Mouse (Mus musculus): ENCODE results near the gene Omt2b. TPM values are rescaled to one million over a fixed set of nuclear protein-coding genes. Genes with fewer than 3 reads are reported as not detected.
"Not testable (repeated sequence)": the region's sequence is repeated elsewhere in the genome, so short reads cannot be mapped to it uniquely, and the experiment has no call there.

Gene Omt2b
- total RNA-seq, 2 experiments from 2014 or later: not detected

DNA sequence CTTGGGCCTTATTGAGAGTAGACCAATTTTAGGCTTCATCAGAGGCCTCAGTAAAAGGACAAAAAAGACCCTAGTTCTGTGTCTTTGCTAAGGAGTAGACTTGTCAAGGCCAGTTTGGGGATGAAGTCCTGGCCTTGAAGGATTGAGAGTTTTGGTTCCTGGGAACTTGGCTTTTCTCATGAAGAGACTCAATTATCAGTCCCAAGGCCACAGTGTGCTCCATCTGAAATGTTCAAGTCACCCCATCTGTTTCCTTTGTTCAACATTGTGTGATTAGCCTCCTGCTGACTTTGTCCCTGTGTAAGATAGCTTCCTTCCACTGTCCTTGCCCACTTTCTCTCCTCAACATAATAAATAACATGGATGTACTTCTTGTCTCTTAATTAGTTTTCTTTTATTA, 22.6 kb downstream of the Omt2b start:
- intact Hi-C loops (cut with DNase I); DNase-seq: not testable (repeated sequence)

DNA sequence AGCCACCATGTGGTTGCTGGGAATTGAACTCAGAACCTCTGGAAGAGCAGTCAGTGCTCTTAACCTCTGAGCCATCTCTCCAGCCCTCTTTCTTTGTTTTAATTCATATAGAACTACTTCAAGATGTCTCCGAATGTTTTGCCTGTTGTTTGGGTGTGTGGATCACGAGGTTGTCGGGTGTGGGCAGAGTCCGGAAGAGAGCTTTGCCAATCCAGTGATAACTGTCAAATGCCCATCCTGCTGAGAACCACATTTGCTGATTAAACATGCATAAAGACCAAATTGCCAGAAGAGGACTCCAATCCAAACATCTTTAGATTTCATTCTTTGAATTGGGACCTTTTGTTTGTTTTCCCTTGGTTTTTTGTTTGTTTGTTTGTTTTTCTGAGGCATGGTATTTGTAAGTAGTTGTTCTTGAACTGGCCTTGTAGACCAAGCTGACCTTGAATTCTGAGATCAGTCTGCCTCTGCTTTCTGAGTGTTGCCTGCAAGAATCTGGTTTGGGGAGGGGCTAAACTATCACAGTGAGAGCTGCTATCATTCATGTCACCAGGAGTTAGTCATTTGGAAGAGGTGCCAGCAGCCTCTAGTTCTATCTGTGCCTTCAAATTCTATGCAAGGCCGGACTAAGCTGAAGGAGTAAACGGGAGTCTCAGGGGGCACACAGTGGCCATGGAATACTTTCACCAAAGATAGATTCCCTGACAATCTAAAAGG, 24.3 kb downstream of the Omt2b start:
- no peak for DNase-seq
- intact Hi-C loops (cut with DNase I): no loop called here

DNA sequence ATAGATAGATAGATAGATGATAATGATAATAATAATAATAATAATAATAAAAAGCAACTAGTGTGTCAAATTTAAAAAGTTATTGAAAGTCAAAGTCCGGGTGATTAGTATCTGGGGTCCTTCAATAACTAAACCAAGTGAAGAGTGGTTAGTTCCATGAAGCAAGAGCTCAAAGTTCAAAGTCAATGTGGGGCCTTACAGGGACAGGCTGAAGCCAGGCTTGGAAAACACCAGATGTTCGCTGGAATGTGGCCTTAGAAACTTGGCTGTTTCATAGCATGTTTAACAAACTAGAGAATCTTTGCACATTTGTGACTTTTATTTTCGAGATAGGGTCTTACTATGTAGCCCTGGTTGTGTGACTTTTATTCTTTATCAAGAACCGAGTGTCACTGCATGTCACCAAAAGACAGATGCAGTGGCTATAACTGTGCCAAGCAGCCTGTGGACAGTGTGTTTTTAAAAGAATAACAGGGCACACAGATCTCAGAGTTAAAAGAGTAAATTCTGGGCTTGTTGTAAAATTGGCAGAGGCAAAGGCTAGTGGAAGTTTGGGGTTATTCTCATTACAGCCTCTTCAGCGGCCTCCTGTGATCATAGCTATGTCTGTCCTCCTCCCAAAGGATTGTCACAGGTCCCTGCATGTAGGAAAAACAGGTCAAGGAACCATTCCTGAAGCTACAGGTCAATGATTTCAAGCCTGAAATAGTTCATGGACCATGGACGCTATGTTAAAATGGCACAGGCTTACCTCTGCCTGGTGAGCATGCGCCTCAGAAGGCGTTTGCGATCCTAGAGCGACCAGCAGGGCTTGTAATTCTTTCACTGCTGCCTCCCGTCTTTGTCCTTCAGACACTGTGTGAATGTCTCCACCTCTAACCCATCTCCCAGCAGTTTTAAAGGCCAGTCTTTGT, 27.5 kb downstream of the Omt2b start:
- intact Hi-C loops (cut with DNase I): no loop called here
- no peak for DNase-seq

DNA sequence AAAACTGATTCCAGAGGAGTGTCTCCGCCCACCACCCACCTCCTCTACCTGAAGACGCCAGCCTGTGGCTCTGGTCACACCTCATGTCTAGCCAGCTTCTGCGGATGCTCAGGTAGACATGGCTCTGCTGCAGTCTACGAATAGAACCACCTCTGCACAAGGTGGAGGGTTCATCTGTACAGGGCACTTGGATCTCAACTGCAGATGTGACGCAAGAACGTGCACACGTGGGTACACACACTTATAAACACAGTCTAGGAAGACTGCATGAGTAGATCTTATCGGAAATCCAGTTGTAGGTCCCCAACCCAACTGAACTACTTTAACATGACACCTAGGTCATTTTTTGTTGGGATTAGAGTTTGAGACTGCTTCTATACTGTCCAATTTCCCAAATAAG, 28.2 kb downstream of the Omt2b start, which contains the start of gene Gsta2:
Gene Gsta2 (minus strand): TSS at position 178 of the 400 bp plus-strand sequence.
- intact Hi-C loops (cut with DNase I): no loop called here
- DNase-seq: no peak

DNA sequence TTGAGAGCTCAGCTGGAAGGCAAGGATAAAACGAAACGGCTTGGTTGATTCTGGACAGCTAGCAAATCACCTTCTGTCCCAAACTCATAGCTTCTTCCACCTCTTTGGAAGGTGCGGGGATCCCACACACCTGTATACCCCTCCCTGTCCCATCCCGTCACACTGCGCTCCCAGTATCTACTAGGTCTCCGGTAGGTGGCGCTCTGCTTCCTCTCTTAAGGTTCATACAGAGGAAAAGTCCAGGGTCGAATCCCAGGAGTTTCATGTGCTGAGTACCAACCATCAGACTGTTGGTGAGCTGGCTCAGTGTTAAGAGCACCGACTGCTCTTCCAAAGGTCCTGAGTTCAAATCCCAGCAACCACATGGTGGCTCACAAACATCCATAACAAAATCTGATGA, 30.7 kb downstream of the Omt2b start:
- DNase-seq: peak; percentile 57 to 79
- intact Hi-C loops (cut with DNase I): loop anchor here (2.0 kb wide), 1 partner anchor 195 kb away; no protein-coding TSS in a partner anchor

DNA sequence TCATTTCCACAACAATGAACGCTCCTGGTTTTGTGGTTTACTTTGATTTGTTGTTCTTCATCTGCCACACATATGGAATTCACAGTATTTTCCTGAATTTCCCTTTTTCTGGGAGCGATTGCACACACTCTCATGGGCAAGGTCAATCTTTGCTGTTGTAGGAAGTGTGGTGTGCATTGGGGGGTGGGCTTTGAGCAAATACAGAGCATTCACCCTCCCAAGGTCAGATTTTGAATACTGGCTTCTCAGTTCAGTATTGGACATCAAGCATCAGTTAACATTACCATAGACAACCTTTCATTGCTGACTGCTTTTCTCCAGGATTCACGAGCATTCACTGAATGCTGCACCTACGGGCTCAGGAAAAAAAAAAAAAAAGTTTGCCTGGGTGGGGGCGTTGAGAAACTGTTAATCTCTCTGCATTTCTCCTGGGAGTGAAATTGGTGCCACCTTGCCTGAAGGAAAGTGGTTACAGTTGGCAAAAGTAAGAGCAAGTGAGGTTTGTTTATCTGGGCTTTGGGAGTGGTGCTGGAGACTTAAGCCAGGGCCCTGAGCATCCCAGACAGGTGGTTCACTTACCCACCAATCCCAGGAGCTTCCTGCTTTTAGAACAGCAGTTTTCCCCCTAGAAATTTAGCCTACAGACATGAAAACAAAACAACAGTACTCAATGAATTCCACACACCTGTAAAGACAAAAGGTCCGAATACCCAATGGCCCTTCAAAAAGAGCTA, 32.5 kb downstream of the Omt2b start:
- intact Hi-C loops (cut with DNase I): loop anchor here (2.0 kb wide), 1 partner anchor 193 kb away; no protein-coding TSS in a partner anchor

DNA sequence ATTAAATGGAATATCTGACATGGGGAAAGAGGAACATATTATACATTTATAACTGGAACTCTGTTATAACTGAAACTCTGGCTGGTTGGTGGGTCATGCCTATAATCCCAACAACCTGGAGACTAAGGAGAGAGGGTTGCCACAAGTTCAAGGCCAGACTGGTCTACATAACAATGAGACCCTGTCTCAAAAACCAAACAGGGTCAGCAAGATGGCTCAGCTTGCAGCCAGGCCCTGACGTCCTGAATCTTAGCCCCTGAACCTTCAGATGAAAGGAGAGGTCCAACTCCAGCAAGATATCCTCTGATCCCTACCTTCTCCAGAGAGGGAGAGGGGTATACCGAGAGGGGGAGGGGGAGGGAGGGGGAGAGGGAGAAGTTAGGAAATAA, 33.1 kb downstream of the Omt2b start:
- intact Hi-C loops (cut with DNase I): no loop called here

More for the DNA sequence above, 32.5 kb downstream of the Omt2b start:
- DNase-seq: no peak

DNA sequence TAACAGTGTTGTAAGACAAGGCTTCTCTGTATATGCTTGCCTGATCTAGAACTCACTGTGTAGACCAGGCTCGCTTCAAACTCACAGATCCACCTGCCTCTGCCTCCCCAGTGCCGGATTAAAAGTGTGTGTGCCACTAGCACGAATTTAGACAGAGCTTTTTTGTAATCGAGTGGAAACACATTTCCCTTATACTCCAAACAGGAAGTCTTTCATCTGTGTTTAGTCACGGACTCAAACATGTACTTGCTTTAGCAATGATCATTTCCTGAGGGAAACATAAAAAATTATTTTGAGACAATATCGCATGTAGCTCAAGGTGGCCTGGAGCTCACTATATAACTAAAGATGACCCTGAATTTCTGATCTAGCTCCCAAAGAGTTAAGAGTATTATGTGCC, 36.0 kb downstream of the Omt2b start:
- intact Hi-C loops (cut with DNase I): no loop called here
- no peak for DNase-seq

More for the DNA sequence above, 33.1 kb downstream of the Omt2b start:
- no peak for DNase-seq

DNA sequence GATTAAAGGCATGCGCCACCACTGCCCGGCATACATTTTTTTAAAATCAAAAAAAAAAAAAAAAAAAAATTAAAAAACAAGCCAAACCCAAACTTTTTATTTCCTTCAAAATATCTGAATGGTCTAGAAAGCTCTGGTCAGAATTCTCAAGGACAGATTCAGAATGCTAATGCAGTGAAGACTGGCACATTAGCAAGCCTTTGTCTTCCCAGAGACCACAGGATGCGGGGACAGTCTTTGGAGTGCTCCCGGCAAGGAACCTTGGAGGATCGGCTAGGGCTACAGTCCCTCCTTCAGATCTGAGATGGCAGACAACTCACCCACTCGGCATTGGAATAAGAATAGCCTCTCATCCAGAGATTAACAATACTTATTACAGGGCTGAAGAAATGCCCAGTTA, 37.3 kb downstream of the Omt2b start:
- no peak for DNase-seq
- intact Hi-C loops (cut with DNase I): no loop called here

DNA sequence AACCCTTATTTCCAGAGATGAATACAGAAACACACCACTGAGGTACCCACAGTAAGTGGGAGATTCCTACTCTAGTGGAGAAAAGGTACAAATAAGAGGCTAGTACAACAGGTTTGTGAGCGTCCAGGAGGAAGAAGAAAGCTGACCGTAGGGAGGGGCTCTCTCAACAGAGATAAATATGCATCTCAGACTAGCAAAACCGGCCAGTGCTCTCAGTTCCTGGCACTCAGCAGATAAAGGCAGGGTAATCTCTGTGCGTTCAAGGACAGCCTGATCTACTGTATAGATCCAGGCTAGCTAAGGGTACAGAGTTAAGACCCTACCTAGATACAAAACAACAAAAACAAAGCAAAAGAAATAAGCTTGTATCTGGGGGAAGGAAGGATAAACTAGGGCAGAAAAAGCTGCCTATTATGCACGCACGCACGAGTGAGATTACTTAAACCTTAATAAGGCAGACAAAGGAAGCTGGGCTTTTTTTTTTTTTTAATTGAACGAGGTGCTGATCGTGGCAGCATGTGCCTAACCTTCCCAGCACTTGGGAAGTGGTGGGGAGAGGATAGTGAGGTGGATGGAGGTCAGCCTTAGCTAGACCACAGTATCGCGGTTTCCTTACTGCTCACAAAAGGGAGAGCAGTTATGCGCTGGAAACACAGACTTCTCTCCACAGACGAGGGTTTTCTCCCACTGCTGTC, 38.6 kb downstream of the Omt2b start:
- intact Hi-C loops (cut with DNase I): no loop called here
- no peak for DNase-seq

DNA sequence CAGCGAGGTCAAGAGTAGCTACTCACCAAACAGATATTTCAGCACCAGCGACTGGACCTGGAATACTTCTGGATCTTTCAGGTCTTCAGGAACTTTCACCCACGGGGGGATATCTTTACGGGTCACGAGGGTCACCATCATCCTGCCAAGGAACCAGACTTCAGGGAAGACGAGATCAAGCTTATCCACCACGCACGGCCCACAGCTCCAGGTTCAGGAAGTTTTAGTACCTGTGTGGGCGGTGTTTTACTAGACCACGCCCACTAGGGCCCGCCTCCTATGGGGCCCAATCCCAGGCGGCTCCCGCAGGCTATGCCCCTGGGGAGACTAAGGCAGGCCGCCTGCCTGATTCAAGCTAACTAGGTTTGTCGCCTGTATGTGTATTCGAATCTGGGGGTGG, 40.6 kb downstream of the Omt2b start, which contains the start of gene Dppa5a:
Gene Dppa5a (minus strand): TSS at position 219 of the 400 bp plus-strand sequence.
- DNase-seq; intact Hi-C loops (cut with DNase I): not testable (repeated sequence)

DNA sequence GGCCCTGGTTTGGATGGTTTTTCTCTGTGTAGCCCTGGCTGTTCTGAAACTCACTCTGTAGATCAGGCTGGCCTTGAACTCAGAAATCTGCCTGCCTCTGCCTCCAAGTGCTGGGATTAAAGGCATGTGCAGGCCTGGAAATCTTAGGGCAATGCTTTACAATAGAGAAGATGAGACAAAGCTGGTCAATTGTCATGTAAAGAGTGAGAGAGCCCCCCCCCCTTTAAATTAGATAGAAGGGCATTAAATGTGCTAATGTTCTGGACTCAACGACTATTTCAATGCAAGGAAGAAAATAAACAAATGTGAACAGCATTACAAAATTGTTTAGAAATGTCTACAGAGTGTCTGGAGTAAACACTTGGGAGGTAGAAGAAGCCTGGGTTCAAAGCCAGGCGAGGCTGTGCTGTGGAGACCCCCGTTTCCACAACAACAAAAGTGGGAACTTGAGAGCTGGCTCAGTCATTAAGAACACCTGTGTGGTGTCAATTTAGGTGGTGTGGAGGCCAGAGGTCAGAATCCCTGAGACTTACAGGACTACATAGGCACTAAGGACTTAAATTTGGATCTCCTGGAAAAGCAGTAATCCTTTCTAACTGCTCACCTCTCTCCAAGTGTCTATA, 41.4 kb downstream of the Omt2b start:
- DNase-seq: no peak
- intact Hi-C loops (cut with DNase I): no loop called here

DNA sequence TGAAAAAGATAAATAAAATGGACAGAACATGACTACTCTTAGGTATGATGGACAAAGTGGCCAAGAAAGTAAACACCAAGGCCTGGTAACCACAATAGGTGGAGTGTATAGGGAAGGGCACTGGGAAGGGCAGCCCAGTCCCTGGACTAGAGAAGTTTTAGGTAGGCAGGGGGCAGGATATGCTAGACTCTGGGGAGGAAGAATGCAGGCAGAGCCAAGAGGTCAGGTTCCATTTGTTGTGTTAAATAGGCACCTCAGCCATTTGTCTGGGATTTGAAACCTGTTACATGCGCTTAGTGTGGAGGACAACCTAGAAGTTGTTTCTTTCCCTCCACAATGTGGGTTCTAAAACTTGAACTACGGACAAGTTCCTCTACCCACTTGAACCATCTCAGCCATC, 42.0 kb downstream of the Omt2b start:
- intact Hi-C loops (cut with DNase I): no loop called here
- no peak for DNase-seq

DNA sequence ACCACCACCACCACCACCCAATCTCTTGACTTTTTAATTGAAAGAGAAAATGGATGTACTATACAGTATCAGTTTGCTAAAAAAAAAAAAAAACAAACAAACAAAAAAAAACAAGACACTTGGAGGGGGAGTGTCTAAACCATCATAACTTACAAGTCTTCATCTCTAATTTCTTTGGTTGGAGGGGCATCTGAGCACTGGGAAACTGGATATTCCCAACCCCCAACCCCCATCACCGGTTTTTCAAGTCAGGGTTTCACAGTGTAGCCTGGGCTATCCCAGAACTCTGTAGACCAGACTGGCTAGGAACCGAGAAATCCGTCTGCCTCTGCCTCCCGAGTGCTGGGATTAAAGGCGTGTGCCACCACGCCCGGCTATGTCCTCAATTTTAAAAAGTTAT, 42.4 kb downstream of the Omt2b start:
- DNase-seq: no peak
- intact Hi-C loops (cut with DNase I): no loop called here

DNA sequence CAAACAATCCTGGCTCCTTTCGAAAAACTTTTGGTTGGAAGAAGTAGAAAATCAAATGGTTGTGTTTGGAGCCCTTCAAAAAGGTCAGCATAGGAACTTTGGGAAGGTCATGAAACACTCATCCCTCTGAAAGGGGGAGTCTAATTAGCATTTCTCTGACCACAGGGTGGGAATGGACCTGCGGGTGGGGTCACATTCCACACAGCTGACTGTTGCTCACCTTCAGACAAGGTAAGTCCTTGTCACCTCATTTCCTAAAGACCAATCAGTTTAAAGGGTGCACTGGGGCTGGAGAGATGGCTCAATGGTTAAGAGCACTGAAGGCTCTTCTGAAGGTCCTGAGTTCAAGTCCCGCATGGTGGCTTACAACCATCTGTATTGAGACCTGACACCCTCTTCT, 44.1 kb downstream of the Omt2b start:
- intact Hi-C loops (cut with DNase I): no loop called here
- DNase-seq: no peak

DNA sequence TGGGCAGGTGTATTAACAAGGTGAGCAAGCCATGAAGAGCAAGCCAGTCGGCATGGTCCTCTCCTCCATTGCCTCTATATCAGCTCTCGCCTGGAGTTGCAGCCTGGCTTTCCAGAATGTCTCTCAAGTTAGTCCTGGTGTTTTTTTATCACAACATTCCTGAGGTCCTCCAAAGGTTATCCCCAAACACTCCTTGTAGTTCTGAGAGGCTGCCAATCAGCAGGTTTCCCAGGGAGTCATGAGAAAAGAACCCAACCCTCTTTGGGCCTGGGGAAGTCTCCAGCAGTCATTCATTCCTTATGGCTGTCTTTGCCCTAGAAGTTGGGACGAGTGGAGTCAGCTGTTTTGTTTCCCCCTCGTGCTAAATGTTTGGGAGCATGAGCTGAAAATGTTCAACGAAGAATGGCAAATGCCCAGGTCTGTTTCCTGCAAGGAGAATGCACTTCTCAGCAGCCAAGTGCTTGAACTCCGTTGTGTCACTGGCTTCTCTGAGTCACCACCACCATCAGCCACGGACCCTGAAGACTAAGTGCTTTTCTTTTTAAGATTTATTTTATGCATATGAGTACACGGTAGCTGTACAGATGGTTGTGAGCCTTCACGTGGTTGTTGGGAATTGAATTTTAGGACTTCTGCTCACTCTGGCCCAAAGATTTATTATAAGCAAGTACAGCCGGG, 45.6 kb downstream of the Omt2b start:
- intact Hi-C loops (cut with DNase I): no loop called here
- DNase-seq: no peak

DNA sequence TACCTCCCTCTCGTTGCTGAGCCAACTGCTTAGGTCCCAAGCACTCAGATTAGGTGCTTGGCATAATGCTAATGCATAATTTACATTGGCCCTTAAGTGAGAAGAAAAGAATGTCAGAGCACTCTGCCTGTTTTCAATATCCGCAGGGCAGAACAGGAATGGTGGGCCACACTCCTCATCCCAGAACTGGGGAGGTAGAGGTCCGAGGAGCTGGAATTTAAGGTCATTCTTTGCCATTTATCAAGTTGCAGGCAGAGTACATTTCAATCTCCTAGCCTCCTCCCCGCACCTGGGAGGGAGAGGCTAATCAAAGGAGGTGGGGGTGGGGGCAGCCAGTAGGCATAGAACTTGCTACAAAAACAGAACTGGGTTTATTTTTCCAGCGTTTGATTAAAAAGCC, 47.0 kb downstream of the Omt2b start:
- intact Hi-C loops (cut with DNase I): no loop called here
- DNase-seq: no peak

DNA sequence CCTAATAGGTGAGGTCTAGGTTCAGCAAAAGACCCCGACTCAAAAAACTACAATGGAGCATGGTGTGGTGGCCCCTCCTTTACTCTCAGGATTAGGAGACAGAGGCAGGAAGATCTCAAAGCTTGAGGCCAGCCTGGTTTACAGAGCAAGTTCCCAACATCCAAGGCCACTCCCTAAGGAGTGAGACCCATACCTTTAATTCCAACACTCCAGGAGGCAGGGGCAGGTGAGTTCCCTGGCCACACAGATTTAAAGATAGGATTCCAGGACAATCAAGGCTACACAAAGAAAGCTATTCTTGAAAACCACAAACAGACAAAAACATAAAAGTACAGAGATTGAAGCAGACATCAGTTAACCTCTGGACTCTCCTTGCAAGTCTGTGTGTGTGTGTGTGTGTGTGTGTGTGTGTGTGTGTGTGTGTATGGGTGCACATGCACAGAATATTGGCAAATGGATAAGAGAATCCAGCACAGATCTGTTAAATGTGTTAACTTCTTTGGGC, 47.5 kb downstream of the Omt2b start:
- intact Hi-C loops (cut with DNase I): no loop called here

DNA sequence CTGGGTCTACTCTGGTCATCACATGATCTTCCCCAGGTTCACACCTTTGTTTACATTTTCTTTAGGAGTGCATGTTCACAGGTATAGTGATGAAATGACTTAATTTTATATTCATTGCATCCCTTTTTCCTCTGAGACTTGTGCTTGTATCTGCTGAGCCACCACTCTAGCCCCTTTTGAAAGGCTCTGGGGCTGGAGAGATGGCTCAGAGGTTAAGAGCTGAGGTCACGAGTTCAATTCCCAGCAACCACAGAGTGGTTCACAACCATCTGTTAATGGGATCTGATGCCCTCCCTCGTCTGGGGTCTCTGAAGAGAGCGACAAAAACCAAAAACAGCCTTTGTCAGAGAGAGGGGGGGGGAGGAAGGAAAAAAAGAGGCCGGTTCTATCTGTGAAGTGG, 48.1 kb downstream of the Omt2b start:
- intact Hi-C loops (cut with DNase I): no loop called here
- DNase-seq: no peak

More for the DNA sequence above, 47.5 kb downstream of the Omt2b start:
- no peak for DNase-seq

All from heart, postnatal 10 days (tissue).